Mouse (Mus musculus) E14TG2a.4 (cell line): ENCODE measurements at regions not wholly inside any gene's neighbourhood (a gene's known extent, or its start where the extent isn't known, plus 50 kb on each side); places are given as distances from the start of the nearest gene placed in this dataset.

Experiments used
- H3K27me3 ChIP-seq: 2 replicates; pipeline ENCODE4 v1.6.1; 2014; ENCODE audit warnings: low read length, control low read depth; ENCODE audit not compliant: insufficient read depth
- H3K36me3 ChIP-seq: 2 replicates; pipeline ENCODE4 v1.6.1; 2014; ENCODE audit warnings: low read length, control low read depth; ENCODE audit not compliant: insufficient read depth
- H3K4me1 ChIP-seq: replicated peaks from 2 replicates; pipeline ENCODE4 v1.6.1; 2014; ENCODE audit warnings: low read depth, low read length, control low read depth
- H3K4me3 ChIP-seq: replicated peaks from 2 replicates; pipeline ENCODE4 v1.5.1; 2014; ENCODE audit warnings: mild to moderate bottlenecking, low read length
- H3K9me3 ChIP-seq: 2 replicates; pipeline ENCODE4 v1.6.1; 2014; ENCODE audit warnings: low read length, control low read depth
- CTCF ChIP-seq: conservative IDR thresholded peaks from 2 replicates; pipeline ENCODE4 v1.5.1; 2014; ENCODE audit warnings: low read length
- NANOG ChIP-seq: IDR thresholded peaks from 2 replicates; pipeline ENCODE4 v1.6.1; 2014; ENCODE audit warnings: borderline replicate concordance, low read length, mixed read lengths
- POU5F1 ChIP-seq: IDR thresholded peaks from 2 replicates; pipeline ENCODE4 v1.6.1; 2014; ENCODE audit warnings: low read length, borderline replicate concordance

DNA sequence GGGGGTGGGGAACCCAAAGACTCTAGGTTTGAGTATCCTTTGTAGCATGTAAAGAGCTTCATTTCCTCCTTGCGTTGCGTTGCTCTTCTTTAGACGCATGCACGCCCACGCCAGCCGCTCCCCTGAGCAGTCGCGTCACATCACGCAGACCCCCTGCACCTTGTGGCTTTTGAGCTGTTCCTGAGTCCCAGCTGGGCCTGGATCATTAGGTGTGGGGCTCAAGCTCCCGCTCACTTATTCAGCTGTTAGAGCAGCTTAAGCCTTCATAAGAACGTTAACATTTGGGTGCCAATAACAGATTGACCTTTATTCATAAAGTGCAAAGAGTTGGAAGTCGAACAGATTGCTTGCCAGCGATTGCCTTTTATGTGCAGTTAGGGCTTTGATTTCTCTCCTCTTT is 121.5 kb downstream of the Nkx6-1 start:
- H3K27me3 ChIP-seq: peaks cover 81% of the 10 kb centered on the region
- H3K4me3 ChIP-seq: no peak overlapping the region
- no peaks in the 10 kb centered on the region for H3K36me3 ChIP-seq
- H3K9me3 ChIP-seq: no peaks in the 10 kb centered on the region
- no peak for TF ChIP-seq POU5F1
- H3K4me1 ChIP-seq: peaks cover 22% of the 10 kb centered on the region

- TF ChIP-seq CTCF: no peak
- no peak for TF ChIP-seq POU5F1
- TF ChIP-seq NANOG: no peak
- no peaks in the 10 kb centered on the region for H3K9me3 ChIP-seq
- H3K4me1 ChIP-seq: peaks cover 38% of the 10 kb centered on the region
- no peaks in the 10 kb centered on the region for H3K36me3 ChIP-seq
- H3K27me3 ChIP-seq: peaks cover 77% of the 10 kb centered on the region
- H3K4me3 ChIP-seq: no peak overlapping the region
These were observed 125.0 kb downstream of the Nkx6-1 start for GRCm38 (mm10) chr5:101539818-101540217.

DNA sequence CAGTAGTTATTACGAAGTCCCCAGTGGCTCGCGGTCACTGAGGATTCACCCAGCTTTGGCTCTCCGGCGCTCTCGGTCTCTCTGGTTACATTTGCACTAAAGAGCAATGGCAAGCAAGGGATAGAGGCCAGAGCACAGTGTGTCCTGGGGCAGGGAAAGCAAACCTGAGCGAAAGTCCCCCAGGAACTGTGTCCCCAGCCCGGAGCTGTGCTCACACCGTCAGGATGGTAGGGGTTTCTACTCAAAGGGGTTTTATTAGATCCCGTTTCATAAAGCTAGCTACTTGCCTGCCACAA is 125.6 kb downstream of the Nkx6-1 start:
- H3K4me3 ChIP-seq: no peak overlapping the region
- H3K36me3 ChIP-seq: no peaks in the 10 kb centered on the region
- peaks cover 77% of the 10 kb centered on the region for H3K27me3 ChIP-seq
- TF ChIP-seq POU5F1 (no peak), CTCF (no peak), NANOG (no peak)
- no peaks in the 10 kb centered on the region for H3K9me3 ChIP-seq
- H3K4me1 ChIP-seq: peaks cover 38% of the 10 kb centered on the region

GRCm38 (mm10) chr5:101538410-101539253 is 126.2 kb downstream of the Nkx6-1 start:
- TF ChIP-seq POU5F1 (no peak), NANOG (no peak), CTCF (no peak)
- H3K36me3 ChIP-seq: no peaks in the 10 kb centered on the region
- no peaks in the 10 kb centered on the region for H3K9me3 ChIP-seq
- peaks cover 33% of the 10 kb centered on the region for H3K4me1 ChIP-seq
- H3K4me3 ChIP-seq: peak overlapping the region; percentile 23
- peaks cover 78% of the 10 kb centered on the region for H3K27me3 ChIP-seq

DNA sequence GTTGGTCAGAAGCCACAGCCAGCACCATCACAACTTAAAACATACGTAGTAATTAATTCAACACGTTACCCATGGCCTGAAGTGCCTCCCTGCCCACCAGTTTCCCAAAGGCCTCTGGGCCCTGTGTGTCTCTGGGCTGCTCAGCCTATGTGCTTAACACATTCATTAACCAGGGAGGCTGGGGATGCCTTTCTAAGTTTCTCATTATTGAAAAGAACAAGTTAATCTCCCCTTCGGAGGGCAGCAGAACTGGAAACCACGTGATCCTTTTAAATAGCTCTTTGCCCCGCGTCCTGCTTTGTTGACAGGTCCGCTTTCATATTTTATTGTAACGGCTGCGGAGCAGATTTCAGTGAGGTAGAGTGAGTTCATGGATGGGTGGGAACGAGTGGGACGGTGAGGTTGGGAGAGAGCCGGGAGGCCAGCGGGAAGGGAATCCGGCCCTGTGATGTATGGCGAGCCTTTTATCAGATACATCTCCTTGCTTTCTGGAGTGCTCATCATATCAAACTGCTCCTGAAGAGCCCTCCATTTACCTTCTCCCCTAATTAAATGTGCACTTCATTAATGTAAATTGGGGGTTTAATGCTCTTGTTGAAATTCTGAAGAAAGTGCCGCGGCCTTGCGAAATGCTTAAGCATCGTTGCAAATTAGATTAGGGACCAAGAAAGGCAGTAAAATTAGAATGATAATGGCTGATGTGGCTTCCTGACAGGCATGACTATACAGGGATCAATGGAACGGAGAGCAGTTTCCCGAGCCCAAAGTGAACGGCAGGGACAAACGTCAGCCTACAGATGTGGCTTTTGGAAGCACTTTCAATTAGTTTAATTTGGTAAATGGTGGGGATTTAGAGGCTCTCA is 127.0 kb downstream of the Nkx6-1 start:
- Histone ChIP-seq H3K4me3 (peak overlapping the region; percentile 23), H3K36me3 (no peaks in the 10 kb centered on the region), H3K4me1 (peaks cover 26% of the 10 kb centered on the region), H3K9me3 (no peaks in the 10 kb centered on the region), H3K27me3 (peaks cover 78% of the 10 kb centered on the region)
- peak; percentile 75 for TF ChIP-seq NANOG
- peak; percentile 80; the same call in 1 of the 2 replicates for TF ChIP-seq POU5F1
- TF ChIP-seq CTCF: no peak

- H3K4me3 ChIP-seq: no peak overlapping the region
- no peaks in the 10 kb centered on the region for H3K36me3 ChIP-seq
- H3K9me3 ChIP-seq: no peaks in the 10 kb centered on the region
- H3K27me3 ChIP-seq: peaks cover 66% of the 10 kb centered on the region
- TF ChIP-seq CTCF (no peak), NANOG (no peak), POU5F1 (no peak)
- H3K4me1 ChIP-seq: peaks cover 26% of the 10 kb centered on the region
These were observed 129.3 kb downstream of the Nkx6-1 start for GRCm38 (mm10) chr5:101535451-101535850.

- peaks cover 49% of the 10 kb centered on the region for H3K27me3 ChIP-seq
- H3K4me1 ChIP-seq: peaks cover 11% of the 10 kb centered on the region
- no peak overlapping the region for H3K4me3 ChIP-seq
- no peak for TF ChIP-seq NANOG
- no peak for TF ChIP-seq POU5F1
- TF ChIP-seq CTCF: no peak
- no peaks in the 10 kb centered on the region for H3K36me3 ChIP-seq
- no peaks in the 10 kb centered on the region for H3K9me3 ChIP-seq
These were observed 139.4 kb downstream of the Nkx6-1 start for GRCm38 (mm10) chr5:101525346-101525745.

- Histone ChIP-seq H3K4me1 (peaks cover 12% of the 10 kb centered on the region), H3K27me3 (peaks cover 51% of the 10 kb centered on the region), H3K9me3 (no peaks in the 10 kb centered on the region), H3K36me3 (no peaks in the 10 kb centered on the region), H3K4me3 (no peak overlapping the region)
- no peak for TF ChIP-seq CTCF
- no peak for TF ChIP-seq POU5F1
- TF ChIP-seq NANOG: no peak
These were observed 140.1 kb downstream of the Nkx6-1 start for GRCm38 (mm10) chr5:101524670-101525069.

DNA sequence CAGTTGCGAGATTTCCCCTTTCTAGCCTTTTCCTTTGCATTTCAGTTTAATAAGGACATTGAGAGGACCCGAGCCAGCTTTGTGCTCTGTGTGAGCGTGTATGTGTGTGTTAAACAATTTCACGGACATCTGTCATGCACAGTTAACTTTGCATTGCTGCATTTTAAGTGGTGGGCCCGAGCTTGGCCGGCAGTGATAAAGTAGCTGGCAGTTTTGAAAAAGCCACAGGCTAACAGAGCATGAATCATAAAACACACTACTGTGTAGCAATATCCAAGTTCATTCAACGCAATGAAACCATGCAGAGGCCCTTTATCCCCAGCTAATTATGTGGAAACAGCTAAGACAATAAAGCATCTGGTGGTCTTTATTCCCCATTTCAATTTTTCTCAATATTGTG is 140.9 kb downstream of the Nkx6-1 start:
- Histone ChIP-seq H3K4me3 (no peak overlapping the region), H3K27me3 (peaks cover 51% of the 10 kb centered on the region), H3K36me3 (no peaks in the 10 kb centered on the region), H3K9me3 (no peaks in the 10 kb centered on the region), H3K4me1 (peaks cover 19% of the 10 kb centered on the region)
- TF ChIP-seq CTCF (no peak), NANOG (no peak), POU5F1 (no peak)
